Mouse (Mus musculus): ENCODE data around the gene Fzd2.

DNA sequence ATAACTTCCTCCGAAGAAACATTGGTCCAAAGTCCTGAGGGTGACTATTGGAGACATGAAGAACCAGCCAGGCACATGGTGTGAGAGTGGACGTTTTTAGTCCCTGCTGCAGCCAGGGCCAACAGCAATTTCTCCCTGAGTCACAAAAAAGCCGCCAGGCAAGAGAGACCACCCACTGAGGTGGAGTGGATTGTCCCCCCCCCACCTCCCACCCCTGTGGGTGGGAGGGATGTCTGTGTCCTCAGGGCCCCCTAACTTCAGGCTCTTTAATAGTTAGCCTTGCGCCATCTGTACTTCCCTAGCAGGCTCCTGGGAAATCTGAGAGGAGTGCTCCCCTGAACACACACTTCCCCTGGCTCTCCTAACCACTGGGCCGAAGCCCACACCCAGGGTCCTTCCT lies 27.0 kb downstream of the Fzd2 start:
- TF ChIP-seq POLR2A (IDR thresholded peaks at IDR 0.05; ENCODE audit: low read depth, low read length) (no peak), CTCF (IDR thresholded peaks at IDR 0.05; ENCODE audit: borderline replicate concordance, insufficient read depth, low read length) (no peak)
